Mouse (Mus musculus) C2C12 (cell line): ENCODE measurements at regions not wholly inside any gene's neighbourhood (a gene's known extent, or its start where the extent isn't known, plus 50 kb on each side); places are given as distances from the start of the nearest gene placed in this dataset.

ENCODE experiments used
- H3K27me3 ChIP-seq: one replicate; pipeline ENCODE4 v1.6.1; 2011; ENCODE audit not compliant: control insufficient read depth, insufficient read depth, insufficient read length
- H3K36me3 ChIP-seq: one replicate; pipeline ENCODE4 v1.6.1; 2011; ENCODE audit not compliant: control insufficient read depth, insufficient read depth
- H3K4me3 ChIP-seq: one replicate; pipeline ENCODE4 v1.5.1; 2011; ENCODE audit warnings: mild to moderate bottlenecking, control low read depth; ENCODE audit not compliant: poor library complexity, insufficient read depth, severe bottlenecking
- H3K79me2 ChIP-seq: one replicate; pipeline ENCODE4 v1.6.1; 2011; ENCODE audit not compliant: control insufficient read depth, insufficient read depth
- H3K79me3 ChIP-seq: one replicate; pipeline ENCODE4 v1.6.1; 2011; ENCODE audit warnings: low read depth, control low read depth
- H3ac ChIP-seq: one replicate; pipeline ENCODE3; 2011; ENCODE audit warnings: low read depth; ENCODE audit not compliant: control insufficient read depth, insufficient read length
- CEBPB ChIP-seq: IDR thresholded peaks from one replicate; pipeline ENCODE4 v1.6.1; 2011; ENCODE audit warnings: low read depth, mild to moderate bottlenecking, control low read depth, moderate library complexity
- CTCF ChIP-seq: IDR thresholded peaks from one replicate; pipeline ENCODE4 v1.5.1; 2011; ENCODE audit not compliant: control insufficient read depth, insufficient read depth, insufficient read length
- FOSL1 ChIP-seq: IDR thresholded peaks from one replicate; pipeline ENCODE4 v1.8.0; 2011; ENCODE audit warnings: mild to moderate bottlenecking, low read length; ENCODE audit not compliant: poor library complexity, insufficient read depth, severe bottlenecking
- MAX ChIP-seq: IDR thresholded peaks from one replicate; pipeline ENCODE4 v1.6.1; 2011; ENCODE audit warnings: mild to moderate bottlenecking, control low read depth
- MYOD1 ChIP-seq: IDR thresholded peaks from one replicate; pipeline ENCODE4 v1.6.1; 2011; ENCODE audit warnings: low read depth; ENCODE audit not compliant: control insufficient read depth, insufficient read length
- MYOG ChIP-seq: IDR thresholded peaks from one replicate; pipeline ENCODE4 v1.6.1; 2011; ENCODE audit not compliant: control insufficient read depth, insufficient read length; ENCODE audit errors: extremely low read depth
- USF1 ChIP-seq: IDR thresholded peaks from one replicate; pipeline ENCODE4 v1.6.1; 2011; ENCODE audit warnings: low read depth, mild to moderate bottlenecking, control low read depth, moderate library complexity

GRCm38 (mm10) chr10:97368625-97369024 is 110.8 kb upstream of the Dcn start:
- Histone ChIP-seq H3K4me3 (no peak overlapping the region), H3K27me3 (no peaks in the 10 kb centered on the region), H3K79me2 (no peaks in the 10 kb centered on the region), H3K36me3 (no peaks in the 10 kb centered on the region), H3K79me3 (no peaks in the 10 kb centered on the region), H3ac (no peak overlapping the region)
- TF ChIP-seq CEBPB (no peak), FOSL1 (no peak), CTCF (no peak), MYOD1 (no peak), MYOG (no peak), USF1 (no peak), MAX (no peak)

DNA sequence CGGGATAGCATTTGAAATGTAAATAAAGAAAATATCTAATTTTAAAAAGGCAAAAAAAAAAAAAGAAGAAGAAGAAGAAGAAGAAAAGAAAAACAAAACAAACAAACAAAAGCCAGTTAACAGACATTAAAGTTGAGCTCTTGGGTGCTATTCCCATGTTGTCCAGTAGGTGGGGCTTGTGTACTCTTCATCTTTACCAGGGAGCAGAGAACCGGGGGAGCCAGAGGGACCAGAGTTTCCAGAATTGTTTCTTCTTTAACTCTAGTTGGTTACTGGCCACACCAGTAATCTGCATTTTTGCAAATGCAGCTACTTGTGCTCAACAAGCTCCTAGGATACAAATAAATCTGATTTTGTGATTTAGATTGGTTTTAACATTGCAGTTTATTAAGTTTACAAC is 103.6 kb upstream of the Dcn start:
- H3K4me3 ChIP-seq: no peak overlapping the region
- H3K79me2 ChIP-seq: no peaks in the 10 kb centered on the region
- H3K36me3 ChIP-seq: no peaks in the 10 kb centered on the region
- TF ChIP-seq FOSL1 (no peak), MYOG (no peak), CEBPB (no peak), MYOD1 (no peak), MAX (no peak)
- H3K27me3 ChIP-seq: no peaks in the 10 kb centered on the region
- H3K79me3 ChIP-seq: no peaks in the 10 kb centered on the region
- no peak overlapping the region for H3ac ChIP-seq

- TF ChIP-seq MAX (no peak), USF1 (no peak), FOSL1 (no peak), MYOD1 (no peak), CEBPB (no peak), MYOG (no peak), CTCF (no peak)
- Histone ChIP-seq H3K79me2 (no peaks in the 10 kb centered on the region), H3ac (no peak overlapping the region), H3K4me3 (no peak overlapping the region), H3K27me3 (no peaks in the 10 kb centered on the region), H3K79me3 (no peaks in the 10 kb centered on the region), H3K36me3 (no peaks in the 10 kb centered on the region)
These were observed 103.0 kb upstream of the Dcn start for GRCm38 (mm10) chr10:97376376-97376775.

DNA sequence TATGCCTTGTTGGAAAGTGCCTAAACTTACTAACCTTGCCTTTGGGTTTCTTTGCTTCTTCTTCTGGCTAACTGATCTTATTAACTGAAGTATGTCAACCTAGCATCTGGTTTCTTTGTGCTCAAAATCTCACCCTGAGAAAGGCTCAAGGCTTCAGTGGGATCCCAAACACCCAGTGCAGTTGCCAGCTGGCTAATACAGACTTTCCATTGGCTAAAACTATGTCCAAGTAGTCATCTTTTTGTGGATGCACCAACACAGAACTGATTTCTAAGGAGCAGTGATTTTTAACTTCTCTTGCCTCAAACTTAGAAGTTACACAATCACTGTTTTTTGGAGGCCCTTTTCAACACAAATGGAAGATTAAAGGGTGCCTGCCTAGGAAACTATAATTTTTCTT is 97.8 kb upstream of the Dcn start:
- no peaks in the 10 kb centered on the region for H3K79me3 ChIP-seq
- H3ac ChIP-seq: no peak overlapping the region
- H3K36me3 ChIP-seq: no peaks in the 10 kb centered on the region
- no peaks in the 10 kb centered on the region for H3K27me3 ChIP-seq
- TF ChIP-seq CTCF: no peak
- no peak for TF ChIP-seq CEBPB
- TF ChIP-seq USF1: no peak
- TF ChIP-seq MYOD1: no peak
- no peak for TF ChIP-seq MYOG
- no peak for TF ChIP-seq MAX
- TF ChIP-seq FOSL1: no peak
- H3K4me3 ChIP-seq: no peak overlapping the region
- H3K79me2 ChIP-seq: no peaks in the 10 kb centered on the region

GRCm38 (mm10) chr10:97383881-97384280 is 95.5 kb upstream of the Dcn start:
- Histone ChIP-seq H3K4me3 (no peak overlapping the region), H3K36me3 (no peaks in the 10 kb centered on the region), H3ac (no peak overlapping the region), H3K79me3 (no peaks in the 10 kb centered on the region), H3K79me2 (no peaks in the 10 kb centered on the region), H3K27me3 (no peaks in the 10 kb centered on the region)
- TF ChIP-seq CTCF (no peak), FOSL1 (no peak), MAX (no peak), MYOG (no peak), MYOD1 (no peak), CEBPB (no peak), USF1 (no peak)

- no peaks in the 10 kb centered on the region for H3K79me3 ChIP-seq
- H3K36me3 ChIP-seq: no peaks in the 10 kb centered on the region
- no peak for TF ChIP-seq USF1
- TF ChIP-seq MYOD1: no peak
- no peak for TF ChIP-seq MYOG
- TF ChIP-seq FOSL1: no peak
- no peak for TF ChIP-seq CEBPB
- TF ChIP-seq CTCF: no peak
- TF ChIP-seq MAX: no peak
- no peak overlapping the region for H3K4me3 ChIP-seq
- H3K79me2 ChIP-seq: no peaks in the 10 kb centered on the region
- no peaks in the 10 kb centered on the region for H3K27me3 ChIP-seq
- no peak overlapping the region for H3ac ChIP-seq
These were observed 92.1 kb upstream of the Dcn start for GRCm38 (mm10) chr10:97387196-97387876.
